Mouse (Mus musculus): ENCODE results near the gene Heatr5a. TPM values are rescaled to one million over a fixed set of nuclear protein-coding genes. Genes with fewer than 3 reads are reported as not detected.

Gene Heatr5a
- polyA plus RNA-seq, 1 experiment: 8.2 TPM

GRCm38 (mm10) chr12:52002746-52003145, 31.6 kb upstream of the Heatr5a start:
- Histone ChIP-seq H3K27ac (ENCODE audit: insufficient read depth, low read length) (no peak overlapping the region), H3K4me3 (ENCODE audit: insufficient read depth, low read length) (no peak overlapping the region), H3K4me1 (ENCODE audit: control insufficient read depth, insufficient read depth, low read length) (no peaks in the 10 kb centered on the region)
- no peak for TF ChIP-seq CTCF (IDR thresholded peaks at IDR 0.05; ENCODE audit: extremely low read depth, insufficient read depth, low read length)
- no peak for TF ChIP-seq POLR2A (IDR thresholded peaks at IDR 0.05; ENCODE audit: extremely low read depth, insufficient read depth, low read length)

GRCm38 (mm10) chr12:52001544-52001943, 30.4 kb upstream of the Heatr5a start:
- Histone ChIP-seq H3K4me1 (ENCODE audit: control insufficient read depth, insufficient read depth, low read length) (no peaks in the 10 kb centered on the region), H3K27ac (ENCODE audit: insufficient read depth, low read length) (no peak overlapping the region), H3K4me3 (ENCODE audit: insufficient read depth, low read length) (no peak overlapping the region)
- TF ChIP-seq CTCF (IDR thresholded peaks at IDR 0.05; ENCODE audit: extremely low read depth, insufficient read depth, low read length) (peak; percentile 26; the same call in 1 of the 2 replicates), POLR2A (IDR thresholded peaks at IDR 0.05; ENCODE audit: extremely low read depth, insufficient read depth, low read length) (no peak)

- no peak for TF ChIP-seq CTCF (IDR thresholded peaks at IDR 0.05; ENCODE audit: extremely low read depth, insufficient read depth, low read length)
- TF ChIP-seq POLR2A (IDR thresholded peaks at IDR 0.05; ENCODE audit: extremely low read depth, insufficient read depth, low read length): no peak
- H3K4me1 ChIP-seq (ENCODE audit: control insufficient read depth, insufficient read depth, low read length): no peaks in the 10 kb centered on the region
- H3K4me3 ChIP-seq (ENCODE audit: insufficient read depth, low read length): no peak overlapping the region
- H3K27ac ChIP-seq (ENCODE audit: insufficient read depth, low read length): no peak overlapping the region
These were observed 27.3 kb upstream of the Heatr5a start for GRCm38 (mm10) chr12:51998366-51998932.

- TF ChIP-seq CTCF (IDR thresholded peaks at IDR 0.05; ENCODE audit: extremely low read depth, insufficient read depth, low read length) (no peak), POLR2A (IDR thresholded peaks at IDR 0.05; ENCODE audit: extremely low read depth, insufficient read depth, low read length) (no peak)
- Histone ChIP-seq H3K4me3 (ENCODE audit: insufficient read depth, low read length) (no peak overlapping the region), H3K4me1 (ENCODE audit: control insufficient read depth, insufficient read depth, low read length) (no peaks in the 10 kb centered on the region), H3K27ac (ENCODE audit: insufficient read depth, low read length) (no peak overlapping the region)
These were observed 24.8 kb upstream of the Heatr5a start for GRCm38 (mm10) chr12:51995738-51996536.

- Histone ChIP-seq H3K27ac (ENCODE audit: insufficient read depth, low read length) (no peak overlapping the region), H3K4me1 (ENCODE audit: control insufficient read depth, insufficient read depth, low read length) (no peaks in the 10 kb centered on the region), H3K4me3 (ENCODE audit: insufficient read depth, low read length) (no peak overlapping the region)
- no peak for TF ChIP-seq CTCF (IDR thresholded peaks at IDR 0.05; ENCODE audit: extremely low read depth, insufficient read depth, low read length)
- TF ChIP-seq POLR2A (IDR thresholded peaks at IDR 0.05; ENCODE audit: extremely low read depth, insufficient read depth, low read length): no peak
These were observed 19.5 kb upstream of the Heatr5a start for GRCm38 (mm10) chr12:51990629-51991028.

- no peaks in the 10 kb centered on the region for H3K4me1 ChIP-seq (ENCODE audit: control insufficient read depth, insufficient read depth, low read length)
- TF ChIP-seq POLR2A (IDR thresholded peaks at IDR 0.05; ENCODE audit: extremely low read depth, insufficient read depth, low read length) (no peak), CTCF (IDR thresholded peaks at IDR 0.05; ENCODE audit: extremely low read depth, insufficient read depth, low read length) (no peak)
- H3K4me3 ChIP-seq (ENCODE audit: insufficient read depth, low read length): no peak overlapping the region
- H3K27ac ChIP-seq (ENCODE audit: insufficient read depth, low read length): no peak overlapping the region
These were observed 17.4 kb upstream of the Heatr5a start for GRCm38 (mm10) chr12:51988536-51988935.

- no peaks in the 10 kb centered on the region for H3K4me1 ChIP-seq (ENCODE audit: control insufficient read depth, insufficient read depth, low read length)
- TF ChIP-seq POLR2A (IDR thresholded peaks at IDR 0.05; ENCODE audit: extremely low read depth, insufficient read depth, low read length) (no peak), CTCF (IDR thresholded peaks at IDR 0.05; ENCODE audit: extremely low read depth, insufficient read depth, low read length) (no peak)
- no peak overlapping the region for H3K4me3 ChIP-seq (ENCODE audit: insufficient read depth, low read length)
- H3K27ac ChIP-seq (ENCODE audit: insufficient read depth, low read length): no peak overlapping the region
These were observed 14.7 kb upstream of the Heatr5a start for GRCm38 (mm10) chr12:51985826-51986225.

GRCm38 (mm10) chr12:51985163-51985748, 14.1 kb upstream of the Heatr5a start:
- H3K27ac ChIP-seq (ENCODE audit: insufficient read depth, low read length): no peak overlapping the region
- no peak overlapping the region for H3K4me3 ChIP-seq (ENCODE audit: insufficient read depth, low read length)
- H3K4me1 ChIP-seq (ENCODE audit: control insufficient read depth, insufficient read depth, low read length): no peaks in the 10 kb centered on the region
- no peak for TF ChIP-seq CTCF (IDR thresholded peaks at IDR 0.05; ENCODE audit: extremely low read depth, insufficient read depth, low read length)
- no peak for TF ChIP-seq POLR2A (IDR thresholded peaks at IDR 0.05; ENCODE audit: extremely low read depth, insufficient read depth, low read length)

GRCm38 (mm10) chr12:51983625-51984024, 12.5 kb upstream of the Heatr5a start:
- Histone ChIP-seq H3K4me1 (ENCODE audit: control insufficient read depth, insufficient read depth, low read length) (no peaks in the 10 kb centered on the region), H3K4me3 (ENCODE audit: insufficient read depth, low read length) (no peak overlapping the region), H3K27ac (ENCODE audit: insufficient read depth, low read length) (no peak overlapping the region)
- no peak for TF ChIP-seq CTCF (IDR thresholded peaks at IDR 0.05; ENCODE audit: extremely low read depth, insufficient read depth, low read length)
- TF ChIP-seq POLR2A (IDR thresholded peaks at IDR 0.05; ENCODE audit: extremely low read depth, insufficient read depth, low read length): no peak
